Mouse (Mus musculus) megakaryocyte, embryonic 14.5 days (primary cell): ENCODE measurements around the gene L3mbtl1.

Source experiments
- FLI1 ChIP-seq: IDR thresholded peaks from 2 replicates; pipeline ENCODE4 v1.6.1; 2012; ENCODE audit warnings: low read length, inconsistent platforms, mixed read lengths
- GATA1 ChIP-seq: IDR thresholded peaks from 3 replicates; pipeline ENCODE4 v1.6.1; 2012; ENCODE audit warnings: mixed read lengths, low read length, inconsistent platforms, borderline replicate concordance

DNA sequence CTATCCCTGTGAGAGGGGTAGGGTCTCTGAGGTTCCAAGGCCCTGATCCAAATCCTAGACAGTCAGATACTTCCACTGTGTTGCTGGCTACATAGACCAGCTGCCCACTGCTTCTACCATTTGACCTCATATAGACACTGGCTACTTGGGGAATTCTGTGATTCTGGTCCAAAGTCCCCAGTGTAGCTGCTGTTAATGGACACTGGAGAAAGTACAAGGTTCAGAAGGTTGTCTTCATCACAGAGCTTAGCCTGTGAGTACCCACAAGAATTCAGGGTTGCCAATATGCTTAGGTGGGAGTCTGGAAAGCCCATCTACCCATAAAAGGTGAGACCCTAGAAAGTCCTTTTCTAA is 48.8 kb downstream of the L3mbtl1 start:
- no peak for TF ChIP-seq FLI1
- TF ChIP-seq GATA1, result no peak
